Mouse (Mus musculus) lung, postnatal 0 days (tissue): ENCODE data around the gene Myo1h.

Experiments
- CTCF ChIP-seq: IDR thresholded peaks from 2 replicates; pipeline ENCODE4 v1.5.1; 2016; ENCODE audit warnings: antibody characterized with exemption, mild to moderate bottlenecking
- EP300 ChIP-seq: IDR thresholded peaks from 2 replicates; pipeline ENCODE4 v1.6.1; 2016; ENCODE audit warnings: antibody characterized with exemption, mild to moderate bottlenecking, control low read depth

- TF ChIP-seq CTCF = no peak
- no peak for TF ChIP-seq EP300
Observed at GRCm38 (mm10) chr5:114288874-114289273, at the start of gene Myo1h.
